Mouse (Mus musculus) G1E (cell line): ENCODE results near the gene Pam16.

Experiments used
- CTCF ChIP-seq: IDR thresholded peaks from 2 replicates; pipeline ENCODE4 v1.5.1; 2012; ENCODE audit warnings: low read depth, low read length, inconsistent platforms, mixed read lengths
- GATA1 ChIP-seq: IDR thresholded peaks from 2 replicates; pipeline ENCODE4 v1.6.1; 2012; ENCODE audit warnings: borderline replicate concordance, low read length, inconsistent platforms, mixed read lengths
- POLR2AphosphoS5 ChIP-seq: IDR thresholded peaks from 2 replicates; pipeline ENCODE4 v1.6.1; 2012; ENCODE audit warnings: low read depth, low read length, inconsistent platforms; ENCODE audit not compliant: insufficient replicate concordance
- TAL1 ChIP-seq: conservative IDR thresholded peaks from 2 replicates; pipeline ENCODE4 v1.6.1; 2012; ENCODE audit warnings: low read depth, low read length, inconsistent platforms, mixed read lengths

- TF ChIP-seq CTCF: no peak
- no peak for TF ChIP-seq TAL1
- TF ChIP-seq GATA1: no peak
- no peak for TF ChIP-seq POLR2AphosphoS5
These were observed 25.4 kb upstream of the Pam16 start for GRCm38 (mm10) chr16:4650161-4650560.
